Mouse (Mus musculus): ENCODE data around the gene Gnpat.

- TF ChIP-seq GATA1 (IDR thresholded peaks at IDR 0.05; ENCODE audit: low read depth, low read length) (no peak), CTCF (IDR thresholded peaks at IDR 0.05 in 2 of 3, conservative IDR thresholded peaks at IDR 0.05 in 1 of 3; ENCODE audit: control insufficient read depth in 1 of 3, insufficient read depth in 1 of 3, low read depth in 2 of 3, low read length in 3 of 3, poor library complexity in 1 of 3, severe bottlenecking in 1 of 3) (no peak)
Observed at GRCm38 (mm10) chr8:124936699-124937098, 73.9 kb downstream of the Gnpat start.

All from MEL (cell line).